Mouse (Mus musculus): ENCODE data around the gene Tmco5b.
A peak's percentile ranks its signal among the peaks of the same experiment; 100 is the strongest.

Tmco5b gene

DNA sequence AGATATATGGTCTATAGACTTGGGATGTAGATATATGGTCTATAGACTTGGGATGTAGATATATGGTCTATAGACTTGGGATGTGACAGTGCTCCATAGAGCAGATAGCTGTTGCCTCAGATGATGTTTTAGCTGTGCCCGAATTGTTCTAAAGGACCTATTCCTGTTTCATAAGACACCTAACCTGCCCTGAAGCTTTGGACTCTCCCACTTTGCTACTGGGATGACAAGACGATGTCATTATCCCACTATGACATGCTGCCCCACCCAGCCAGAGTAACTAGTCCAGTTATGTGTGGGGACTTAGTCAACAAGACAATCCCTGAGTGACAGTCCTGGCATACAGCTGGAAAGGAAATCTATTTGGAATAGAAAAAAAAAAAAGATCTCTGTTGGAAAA is at the start of gene Tmco5b:
Gene Tmco5b, plus strand, starts transcription at position 301 of the 400 bp plus-strand sequence.
- no peak for DNase-seq (ENCODE audit: extremely low read depth, insufficient read length, low spot score)

DNA sequence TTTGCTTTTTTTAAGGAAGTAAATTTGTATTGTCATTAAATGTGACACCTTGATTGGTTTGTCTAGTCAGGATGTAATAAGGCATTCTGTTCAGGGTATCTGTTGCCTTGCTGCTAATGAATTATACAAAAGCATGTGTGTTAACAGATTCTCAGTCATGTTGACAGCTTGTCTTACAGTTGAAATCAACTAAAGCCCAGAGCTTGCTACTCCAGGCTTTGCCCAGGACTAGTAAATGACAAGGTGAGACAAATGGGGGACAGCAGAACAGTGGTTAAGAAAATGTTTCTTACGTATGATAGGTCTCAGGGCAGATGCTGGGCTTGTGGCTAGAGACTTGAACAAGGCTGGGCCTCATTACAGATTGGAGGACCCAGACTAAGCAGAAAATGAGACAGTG is 48.5 kb upstream of the Tmco5b start:
- DNase-seq (ENCODE audit: extremely low read depth, insufficient read length, low spot score): no peak

DNA sequence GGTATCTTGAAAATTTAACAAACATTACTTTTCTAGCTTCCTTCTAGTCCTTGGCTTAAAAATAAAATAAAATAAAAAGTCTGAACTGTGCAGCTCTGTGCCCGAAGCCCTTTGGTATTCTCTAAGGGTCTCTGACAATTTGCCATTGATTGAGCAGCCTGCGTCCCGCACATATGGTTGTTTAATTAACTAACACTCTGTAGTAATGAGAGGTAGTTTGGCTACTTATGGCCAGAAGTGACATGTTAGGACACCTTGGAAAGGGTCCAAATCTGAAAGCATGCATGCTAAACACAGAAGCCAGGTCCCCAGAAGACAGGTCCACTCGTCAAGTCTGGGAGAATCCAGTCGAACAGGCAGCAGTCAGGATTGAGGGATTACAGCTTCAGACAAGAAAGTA is 46.7 kb upstream of the Tmco5b start:
- DNase-seq (ENCODE audit: extremely low read depth, insufficient read length, low spot score): no peak

DNA sequence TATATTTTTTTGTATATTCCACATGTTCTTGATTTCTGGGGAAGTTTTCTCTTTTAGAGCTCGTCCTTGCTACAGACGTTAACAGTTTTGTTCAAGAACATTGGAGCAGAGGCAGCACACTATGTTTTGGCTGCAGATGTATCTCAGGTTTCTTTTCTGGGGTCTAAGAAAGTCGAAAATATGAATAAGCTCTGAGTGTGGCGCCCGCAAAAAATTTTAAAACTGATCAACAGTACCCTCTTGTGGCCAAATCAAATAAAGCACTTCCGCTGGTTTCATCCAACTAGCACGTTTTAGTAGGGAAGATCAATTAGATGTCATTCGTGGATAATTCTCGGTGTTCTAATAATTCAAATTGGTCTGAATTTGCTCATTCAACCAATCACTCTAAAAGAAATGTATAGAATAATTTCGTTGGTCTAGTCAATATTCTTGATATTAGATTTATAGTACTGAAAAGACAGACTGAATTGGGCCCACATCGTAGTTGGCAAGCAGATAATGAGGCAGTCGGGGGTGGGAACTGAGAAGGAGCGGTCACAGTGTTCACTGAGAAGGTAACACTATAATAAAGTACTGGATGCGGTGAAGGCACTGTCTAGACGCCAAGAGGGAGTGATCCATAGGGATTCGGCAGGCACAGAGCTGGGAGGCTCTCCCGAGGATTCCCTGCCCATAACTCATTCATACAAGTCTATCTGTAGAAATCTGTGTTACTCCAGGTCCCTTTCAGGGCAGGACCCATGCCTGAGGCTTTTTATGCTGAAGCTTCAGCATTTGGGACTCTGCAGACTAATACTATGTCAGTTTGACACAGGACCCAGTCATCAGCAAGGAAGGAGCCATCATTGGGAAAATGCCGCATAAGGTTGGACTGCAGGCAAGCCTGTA is 17.1 kb downstream of the Tmco5b start:
- peak; percentile 16 for DNase-seq (ENCODE audit: extremely low read depth, insufficient read length, low spot score)

DNA sequence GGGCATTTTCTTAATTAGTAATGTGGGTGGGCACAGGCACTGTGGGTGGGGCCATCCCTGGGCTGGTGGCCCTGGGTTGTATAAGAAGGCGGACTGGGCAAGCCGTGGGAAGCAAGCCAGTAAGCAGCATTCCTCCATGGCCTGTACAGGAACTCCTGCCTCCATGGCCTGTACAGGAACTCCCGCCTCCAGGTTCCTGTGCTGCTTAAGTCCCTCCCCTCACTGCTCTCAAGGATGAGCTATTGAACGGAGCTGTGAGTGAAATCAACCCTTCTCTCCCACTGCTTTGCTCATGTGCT is 17.7 kb downstream of the Tmco5b start:
- DNase-seq (ENCODE audit: extremely low read depth, insufficient read length, low spot score): peak; percentile 80

DNA sequence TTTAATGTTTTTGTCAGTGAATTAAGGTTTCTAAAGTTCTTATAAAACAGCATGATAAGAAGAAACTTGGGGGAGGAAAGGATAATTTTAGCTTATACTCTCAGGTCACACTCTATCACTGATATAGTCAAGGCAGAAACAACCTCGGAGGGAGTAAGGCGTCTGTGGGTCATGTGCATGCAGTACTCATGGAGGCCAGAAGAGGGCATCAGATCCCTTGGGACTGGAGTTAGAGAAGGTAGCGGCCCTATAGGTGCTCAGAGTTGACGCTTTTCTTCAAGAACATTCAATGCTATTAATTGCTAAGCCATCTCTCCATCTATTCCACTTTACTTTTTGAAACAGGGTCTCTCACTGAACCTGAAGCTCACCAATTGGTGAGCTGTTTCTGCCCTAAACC is 19.8 kb downstream of the Tmco5b start:
- DNase-seq (ENCODE audit: extremely low read depth, insufficient read length, low spot score): peak; percentile 20

DNA sequence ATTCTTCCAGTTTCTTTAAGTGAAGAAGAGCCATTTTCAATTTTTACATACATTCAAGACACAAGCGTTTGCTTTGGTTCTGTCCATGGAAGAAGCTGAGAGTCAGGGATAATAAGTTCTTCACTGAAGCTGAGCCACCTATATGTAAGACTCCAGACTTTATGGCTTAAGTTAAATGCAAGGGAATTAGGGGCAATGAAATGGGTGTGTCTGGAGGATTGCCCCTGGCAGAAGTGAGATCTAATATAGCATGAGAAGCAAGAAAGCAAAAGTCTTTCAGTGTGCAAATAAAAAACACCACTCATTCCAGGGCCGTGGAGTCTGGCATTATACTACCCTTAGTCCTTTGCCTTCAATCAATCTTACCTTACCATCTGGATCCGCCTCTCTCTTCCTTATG is 25.7 kb downstream of the Tmco5b start:
- DNase-seq (ENCODE audit: extremely low read depth, insufficient read length, low spot score): no peak

DNA sequence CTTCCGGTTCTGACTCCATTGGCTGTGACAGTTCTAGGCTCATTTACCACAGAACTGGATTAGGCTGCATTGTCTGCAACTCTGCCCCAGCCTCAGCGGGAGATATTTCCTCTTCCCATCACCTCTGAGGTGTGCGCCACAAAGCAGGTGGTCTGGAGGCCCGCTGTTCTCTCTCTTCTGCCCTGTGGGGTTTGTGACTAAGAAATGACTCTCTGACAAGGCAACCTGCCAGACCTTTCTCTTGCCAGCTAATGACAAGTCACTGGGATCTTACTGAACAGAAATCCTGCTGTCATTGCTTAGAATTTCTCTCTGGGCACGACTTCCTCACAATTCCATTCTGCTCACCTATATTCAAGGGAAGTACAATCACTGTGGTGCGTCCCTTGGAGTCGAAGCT is 37.5 kb downstream of the Tmco5b start:
- peak; percentile 63 for DNase-seq (ENCODE audit: extremely low read depth, insufficient read length, low spot score)

DNA sequence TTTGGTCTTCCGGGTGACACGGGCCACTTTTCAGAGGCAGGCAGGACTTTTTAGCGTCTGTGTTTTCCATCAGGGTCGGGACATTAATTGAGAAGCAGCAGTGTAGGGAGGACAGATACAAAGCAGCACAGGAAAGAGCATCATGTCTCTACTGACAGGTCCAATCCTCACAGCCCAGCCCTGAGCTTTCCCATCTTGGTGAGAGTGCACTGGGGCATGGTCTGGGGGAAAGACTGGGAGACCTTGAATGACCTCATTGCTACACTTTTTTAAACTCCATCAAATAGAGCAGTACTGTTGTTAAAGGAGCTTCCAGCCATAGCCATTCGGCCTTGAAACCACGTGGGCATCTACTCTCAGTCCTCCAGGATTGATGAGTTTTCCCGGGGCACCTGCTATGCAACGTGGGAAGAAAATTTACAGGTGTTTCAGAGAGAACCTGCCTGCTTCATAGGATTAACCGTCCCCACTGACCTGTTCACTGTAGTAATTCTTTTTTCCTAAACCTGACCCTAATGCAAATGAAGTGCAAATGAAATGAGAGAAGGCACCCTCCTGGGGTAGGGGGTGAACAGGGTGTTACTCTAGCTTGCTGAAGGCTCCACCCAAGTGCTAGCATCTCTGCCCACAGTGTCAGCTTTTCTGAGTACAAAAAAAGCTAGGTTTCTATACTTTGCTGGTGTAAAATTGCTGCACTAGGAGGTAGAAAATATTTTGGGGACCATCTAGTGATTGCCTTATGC is 48.4 kb downstream of the Tmco5b start:
- DNase-seq (ENCODE audit: extremely low read depth, insufficient read length, low spot score): no peak

DNA sequence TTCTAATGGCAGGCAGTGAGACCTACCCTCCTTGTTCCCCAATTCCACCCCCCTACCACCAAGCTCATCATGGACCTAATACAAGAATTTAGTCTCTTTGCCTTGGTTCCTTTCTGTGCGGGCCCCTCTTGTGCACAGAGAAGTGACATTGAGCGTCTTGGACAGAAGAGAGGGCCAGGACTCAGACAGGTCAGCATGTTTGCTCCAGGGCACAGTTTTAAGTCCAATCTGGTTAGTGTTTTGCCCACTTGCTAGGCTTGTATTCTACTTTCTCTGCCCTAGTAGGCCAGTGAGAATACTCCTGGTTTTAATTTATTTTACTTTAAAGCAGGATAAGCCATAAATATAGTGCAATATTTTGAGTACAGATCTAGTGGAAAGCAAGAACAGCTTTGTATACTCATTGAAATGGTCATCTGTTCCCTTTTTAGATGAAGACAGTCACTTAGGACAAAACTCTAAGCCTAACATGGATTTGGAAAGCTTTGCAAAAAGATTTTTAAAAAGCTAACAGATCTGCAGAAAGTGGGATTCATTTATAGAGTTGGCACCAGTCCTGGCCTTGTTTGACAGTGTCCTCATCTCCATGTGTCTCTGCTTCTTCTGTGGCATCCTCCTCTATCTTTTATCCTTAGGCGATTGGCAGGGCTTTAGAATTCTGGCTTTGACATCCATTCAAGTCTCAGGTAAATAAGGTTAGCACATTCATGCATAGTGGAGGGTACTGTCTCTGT is 50.2 kb downstream of the Tmco5b start:
- no peak for DNase-seq (ENCODE audit: extremely low read depth, insufficient read length, low spot score)

DNA sequence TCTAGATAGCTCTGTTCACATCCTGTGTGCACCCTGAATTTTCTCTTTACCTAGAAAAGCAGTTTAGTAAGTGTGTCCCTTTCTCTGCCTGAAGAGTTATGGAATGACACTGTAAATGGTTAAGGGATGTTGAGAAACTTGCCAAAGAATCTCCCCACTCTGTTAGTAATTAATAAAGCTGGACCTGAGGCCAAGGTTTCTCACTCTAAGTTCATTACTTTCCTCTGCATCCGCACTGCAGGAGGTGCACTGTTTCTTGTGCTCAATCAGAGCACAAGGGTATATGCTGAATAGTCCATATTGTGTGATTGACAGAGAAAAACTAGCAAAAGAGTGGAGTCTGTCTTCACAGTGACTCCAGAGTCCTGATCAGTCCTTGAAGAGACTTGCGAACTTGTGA is 59.0 kb downstream of the Tmco5b start:
- DNase-seq (ENCODE audit: extremely low read depth, insufficient read length, low spot score): no peak

All from 3134 (cell line).